Mouse (Mus musculus) bone marrow macrophage, adult 2 months (primary cell): ENCODE data around the gene Rusc2. TPM values are rescaled to one million over a fixed set of nuclear protein-coding genes. Genes with fewer than 3 reads are reported as not detected.

Experiments
- H3K27ac ChIP-seq: 2 replicates; pipeline ENCODE4 v1.5.1; 2012; ENCODE audit warnings: low read depth, low read length; ENCODE audit not compliant: insufficient read depth
- H3K4me1 ChIP-seq: 2 replicates; pipeline ENCODE4 v1.6.1; 2012; ENCODE audit warnings: low read length; ENCODE audit not compliant: control insufficient read depth, insufficient read depth
- H3K4me3 ChIP-seq: 2 replicates; pipeline ENCODE4 v1.5.1; 2012; ENCODE audit warnings: mild to moderate bottlenecking, low read length, moderate library complexity; ENCODE audit not compliant: insufficient read depth
- CTCF ChIP-seq: IDR thresholded peaks from 2 replicates; pipeline ENCODE4 v1.5.1; 2012; ENCODE audit warnings: low read depth, mild to moderate bottlenecking, low read length, moderate library complexity
- POLR2A ChIP-seq: IDR thresholded peaks from 2 replicates; pipeline ENCODE4 v1.6.1; 2012; ENCODE audit warnings: mild to moderate bottlenecking, low read depth, low read length, borderline replicate concordance
- polyA plus RNA-seq: library from polyadenylated mRNA; stranded (reverse); fragments of >200 nt; gene quantifications from 2 replicates; pipeline ENCODE4 v1.2.4, GENCODE M21; 2012; ENCODE audit not compliant: missing spikeins, insufficient read depth, insufficient read length

Gene Rusc2
- polyA plus RNA-seq, 1 experiment, result 44.3 TPM

GRCm38 (mm10) chr4:43407071-43407920 lies 25.5 kb downstream of the Rusc2 start:
- H3K27ac ChIP-seq, result no peak overlapping the region
- no peak overlapping the region for H3K4me3 ChIP-seq
- TF ChIP-seq POLR2A, result no peak
- no peak for TF ChIP-seq CTCF
- H3K4me1 ChIP-seq, result peaks cover 9% of the 10 kb centered on the region

GRCm38 (mm10) chr4:43414761-43415160 lies 33.0 kb downstream of the Rusc2 start:
- TF ChIP-seq CTCF (no peak), POLR2A (no peak)
- H3K4me3 ChIP-seq, result no peak overlapping the region
- peaks cover 15% of the 10 kb centered on the region for H3K4me1 ChIP-seq
- no peak overlapping the region for H3K27ac ChIP-seq

- TF ChIP-seq CTCF (no peak), POLR2A (no peak)
- H3K4me1 ChIP-seq, result peaks cover 20% of the 10 kb centered on the region
- no peak overlapping the region for H3K27ac ChIP-seq
- no peak overlapping the region for H3K4me3 ChIP-seq
These were observed 33.7 kb downstream of the Rusc2 start for GRCm38 (mm10) chr4:43415221-43416070.

GRCm38 (mm10) chr4:43416071-43416490 lies 34.3 kb downstream of the Rusc2 start:
- TF ChIP-seq POLR2A (no peak), CTCF (no peak)
- H3K27ac ChIP-seq, result no peak overlapping the region
- peaks cover 23% of the 10 kb centered on the region for H3K4me1 ChIP-seq
- no peak overlapping the region for H3K4me3 ChIP-seq

GRCm38 (mm10) chr4:43417269-43418062 lies 35.7 kb downstream of the Rusc2 start:
- Histone ChIP-seq H3K4me3 (no peak overlapping the region), H3K4me1 (peaks cover 23% of the 10 kb centered on the region), H3K27ac (no peak overlapping the region)
- TF ChIP-seq CTCF, result no peak

GRCm38 (mm10) chr4:43418450-43418849 lies 36.7 kb downstream of the Rusc2 start:
- no peak overlapping the region for H3K27ac ChIP-seq
- H3K4me3 ChIP-seq, result no peak overlapping the region
- no peak for TF ChIP-seq POLR2A
- TF ChIP-seq CTCF, result no peak
- peaks cover 23% of the 10 kb centered on the region for H3K4me1 ChIP-seq

GRCm38 (mm10) chr4:43418973-43419656 lies 37.3 kb downstream of the Rusc2 start:
- H3K27ac ChIP-seq, result peak overlapping the region; percentile 33; the same call in 1 of the 2 replicates
- H3K4me3 ChIP-seq, result no peak overlapping the region
- peaks cover 23% of the 10 kb centered on the region for H3K4me1 ChIP-seq
- TF ChIP-seq POLR2A, result no peak
- no peak for TF ChIP-seq CTCF

DNA sequence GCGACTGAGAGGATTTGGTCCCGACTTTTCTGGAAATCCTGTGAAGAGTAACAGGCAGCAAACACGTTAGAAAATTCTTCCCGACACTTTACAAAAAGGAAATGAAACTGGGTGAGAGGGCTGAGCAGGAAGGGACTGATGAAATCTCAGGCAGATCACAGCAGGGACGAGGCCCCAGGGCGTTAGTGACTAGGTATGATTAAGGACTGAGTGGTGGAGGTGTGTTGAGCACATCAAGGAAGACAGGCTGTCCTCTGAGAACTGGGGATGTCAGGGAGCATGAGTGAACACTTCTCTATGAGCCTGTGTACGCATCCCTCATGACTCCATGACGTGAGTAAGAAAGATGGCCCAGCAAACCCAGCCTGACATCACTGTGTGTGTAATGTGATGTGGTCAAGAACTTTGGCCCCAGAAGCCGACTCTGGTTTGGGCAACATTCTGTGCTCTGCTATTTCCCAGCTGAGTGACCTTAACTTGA lies 38.1 kb downstream of the Rusc2 start:
- H3K27ac ChIP-seq, result peak overlapping the region; percentile 42

DNA sequence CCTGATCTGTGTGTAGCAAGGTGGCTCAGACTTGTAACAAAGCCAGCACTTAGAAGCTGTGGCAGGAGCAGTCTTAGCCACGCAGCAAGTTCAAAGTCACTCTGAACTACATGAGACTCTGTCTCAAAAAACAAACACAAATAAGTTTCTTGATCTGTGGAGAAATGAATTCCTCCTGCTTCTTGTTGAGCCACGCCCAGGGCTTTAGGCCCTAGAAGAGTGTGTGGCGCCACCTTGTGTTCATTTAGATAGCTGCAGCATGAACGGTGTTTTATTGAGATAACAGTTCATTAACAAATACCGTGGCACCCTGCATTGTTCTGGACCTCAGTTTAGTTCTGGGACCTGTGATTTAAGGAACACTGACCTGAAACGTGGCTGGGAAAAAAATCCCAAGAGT lies 38.5 kb downstream of the Rusc2 start:
- Histone ChIP-seq H3K27ac (peak overlapping the region; percentile 42), H3K4me3 (0 out of 2 replicates have a peak overlapping the region, but pooled peaks have one; percentile 8), H3K4me1 (peaks cover 23% of the 10 kb centered on the region)
- peak; percentile 82 for TF ChIP-seq CTCF
- TF ChIP-seq POLR2A, result no peak

More for the DNA sequence above, 38.1 kb downstream of the Rusc2 start:
- TF ChIP-seq CTCF (no peak), POLR2A (no peak)
- Histone ChIP-seq H3K4me1 (peaks cover 23% of the 10 kb centered on the region), H3K4me3 (0 out of 2 replicates have a peak overlapping the region, but pooled peaks have one; percentile 8)
